Mouse (Mus musculus): ENCODE measurements around the gene Frmd8. TPM values are rescaled to one million over a fixed set of nuclear protein-coding genes. Genes with fewer than 3 reads are reported as not detected.

Gene Frmd8
- polyA plus RNA-seq, 1 experiment from 2014 or later: 15.8 TPM

- H3K9ac ChIP-seq (replicated peaks; ENCODE audit: low read length): no peak overlapping the region
- 70% methylated on average over 10 of the region's 10 CpGs for WGBS
- H3K27ac ChIP-seq (replicated peaks; ENCODE audit: low read depth, low read length): no peak overlapping the region
- DNase-seq (ENCODE audit: low spot score) (no peak), ATAC-seq (replicated peaks; ENCODE audit: insufficient number of reproducible peaks, low FRiP score, low TSS enrichment, low read depth) (no peak)
- H3K36me3 ChIP-seq (replicated peaks; ENCODE audit: control insufficient read depth, insufficient read depth, low read depth, low read length): no peaks in the 10 kb centered on the region
- H3K4me1 ChIP-seq (ENCODE audit: control insufficient read depth, insufficient read depth, low read length): no peaks in the 10 kb centered on the region
- no peaks in the 10 kb centered on the region for H3K27me3 ChIP-seq (ENCODE audit: control insufficient read depth, insufficient read depth, low read length)
- H3K4me3 ChIP-seq (ENCODE audit: low read depth, low read length): no peak overlapping the region
- no peaks in the 10 kb centered on the region for H3K9me3 ChIP-seq (replicated peaks; ENCODE audit: control insufficient read depth, low read length)
- H3K4me2 ChIP-seq (ENCODE audit: low read depth, low read length): no peak overlapping the region
Measured at GRCm38 (mm10) chr19:5836941-5837572, 38.0 kb downstream of the Frmd8 start.

DNA sequence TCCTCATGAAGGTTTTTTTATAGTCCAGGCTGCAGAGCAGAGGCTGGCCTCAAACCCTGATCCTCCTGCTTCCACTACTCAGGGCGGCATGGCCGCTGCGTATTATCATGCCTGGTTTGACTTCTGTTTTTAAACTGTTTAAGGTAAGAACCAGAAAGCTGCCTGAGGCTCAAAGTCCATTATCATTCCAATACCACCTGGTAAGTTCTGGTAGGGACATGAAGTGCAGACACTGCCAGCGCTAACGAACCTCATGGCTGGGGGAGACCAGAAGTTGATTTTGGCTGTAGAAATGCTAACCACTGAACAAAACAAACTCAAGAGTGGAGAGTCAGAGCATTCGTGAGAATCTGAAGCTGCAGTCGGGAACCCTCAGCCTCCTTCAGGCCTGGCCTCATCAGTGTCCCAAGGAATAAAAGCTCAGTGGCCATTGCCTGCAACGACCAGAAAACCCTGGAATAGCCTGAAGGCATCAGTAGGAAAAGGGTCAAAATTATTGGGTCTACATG is 39.1 kb downstream of the Frmd8 start:
- WGBS: 78% methylated on average over 8 of the region's 8 CpGs
- no peaks in the 10 kb centered on the region for H3K4me1 ChIP-seq (ENCODE audit: control insufficient read depth, insufficient read depth, low read length)
- no peak overlapping the region for H3K4me2 ChIP-seq (ENCODE audit: low read depth, low read length)
- no peaks in the 10 kb centered on the region for H3K36me3 ChIP-seq (replicated peaks; ENCODE audit: control insufficient read depth, insufficient read depth, low read depth, low read length)
- no peak overlapping the region for H3K9ac ChIP-seq (replicated peaks; ENCODE audit: low read length)
- DNase-seq (ENCODE audit: low spot score) (no peak), ATAC-seq (replicated peaks; ENCODE audit: insufficient number of reproducible peaks, low FRiP score, low TSS enrichment, low read depth) (no peak)
- no peaks in the 10 kb centered on the region for H3K9me3 ChIP-seq (replicated peaks; ENCODE audit: control insufficient read depth, low read length)
- H3K27me3 ChIP-seq (ENCODE audit: control insufficient read depth, insufficient read depth, low read length): no peaks in the 10 kb centered on the region
- H3K4me3 ChIP-seq (ENCODE audit: low read depth, low read length): no peak overlapping the region
- H3K27ac ChIP-seq (replicated peaks; ENCODE audit: low read depth, low read length): no peak overlapping the region

- DNase-seq (ENCODE audit: low spot score): no peak
- 90% methylated on average over 10 of the region's 10 CpGs for WGBS
- no peak for ATAC-seq (replicated peaks; ENCODE audit: insufficient number of reproducible peaks, low FRiP score, low TSS enrichment, low read depth)
Measured at GRCm38 (mm10) chr19:5835054-5835921, 39.8 kb downstream of the Frmd8 start.

DNA sequence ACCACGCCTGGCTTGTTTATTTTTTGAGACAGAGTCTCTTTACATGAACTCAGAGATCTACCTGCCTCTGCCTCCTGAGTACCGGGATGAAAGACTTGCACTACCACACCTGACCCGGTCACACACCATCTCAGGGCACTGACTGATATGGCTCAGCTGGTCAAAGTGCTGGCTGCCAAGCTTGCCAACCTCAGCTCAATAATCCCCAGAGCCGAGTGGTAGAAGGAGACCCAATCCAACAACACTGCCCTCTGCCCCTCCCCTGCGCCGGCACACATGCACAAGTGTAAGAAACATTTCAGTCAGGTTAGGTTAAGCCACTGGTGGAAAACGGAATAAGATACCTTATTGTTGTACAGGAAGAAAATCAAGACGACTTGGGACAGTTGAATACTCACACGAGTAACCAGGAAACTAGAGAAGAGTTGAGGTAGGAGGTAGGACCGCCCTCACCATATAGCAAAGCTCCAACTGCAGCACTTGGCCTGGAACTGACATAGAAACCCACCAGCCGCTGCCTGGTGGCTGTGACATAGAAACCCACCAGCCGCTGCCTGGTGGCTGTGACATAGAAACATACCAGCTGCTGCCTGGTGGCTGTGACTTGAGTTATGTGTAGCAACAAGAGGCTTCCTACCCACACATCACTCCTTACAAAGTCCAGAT is 40.7 kb downstream of the Frmd8 start:
- H3K9me3 ChIP-seq (replicated peaks; ENCODE audit: control insufficient read depth, low read length): no peaks in the 10 kb centered on the region
- no peak for DNase-seq (ENCODE audit: low spot score)
- H3K4me3 ChIP-seq (ENCODE audit: low read depth, low read length): no peak overlapping the region
- H3K27me3 ChIP-seq (ENCODE audit: control insufficient read depth, insufficient read depth, low read length): no peaks in the 10 kb centered on the region
- H3K36me3 ChIP-seq (replicated peaks; ENCODE audit: control insufficient read depth, insufficient read depth, low read depth, low read length): no peaks in the 10 kb centered on the region
- H3K27ac ChIP-seq (replicated peaks; ENCODE audit: low read depth, low read length): no peak overlapping the region
- no peak overlapping the region for H3K4me2 ChIP-seq (ENCODE audit: low read depth, low read length)
- no peak overlapping the region for H3K9ac ChIP-seq (replicated peaks; ENCODE audit: low read length)
- H3K4me1 ChIP-seq (ENCODE audit: control insufficient read depth, insufficient read depth, low read length): no peaks in the 10 kb centered on the region
- ATAC-seq (replicated peaks; ENCODE audit: insufficient number of reproducible peaks, low FRiP score, low TSS enrichment, low read depth): no peak
- 89% methylated on average over 12 of the region's 12 CpGs for WGBS

More at GRCm38 (mm10) chr19:5835054-5835921, 39.8 kb downstream of the Frmd8 start:
- H3K27ac ChIP-seq (replicated peaks; ENCODE audit: low read depth, low read length): no peak overlapping the region
- no peaks in the 10 kb centered on the region for H3K4me1 ChIP-seq (ENCODE audit: control insufficient read depth, insufficient read depth, low read length)
- H3K4me3 ChIP-seq (ENCODE audit: low read depth, low read length): no peak overlapping the region
- no peak overlapping the region for H3K4me2 ChIP-seq (ENCODE audit: low read depth, low read length)
- no peaks in the 10 kb centered on the region for H3K9me3 ChIP-seq (replicated peaks; ENCODE audit: control insufficient read depth, low read length)
- no peaks in the 10 kb centered on the region for H3K36me3 ChIP-seq (replicated peaks; ENCODE audit: control insufficient read depth, insufficient read depth, low read depth, low read length)
- no peak overlapping the region for H3K9ac ChIP-seq (replicated peaks; ENCODE audit: low read length)
- H3K27me3 ChIP-seq (ENCODE audit: control insufficient read depth, insufficient read depth, low read length): no peaks in the 10 kb centered on the region

DNA sequence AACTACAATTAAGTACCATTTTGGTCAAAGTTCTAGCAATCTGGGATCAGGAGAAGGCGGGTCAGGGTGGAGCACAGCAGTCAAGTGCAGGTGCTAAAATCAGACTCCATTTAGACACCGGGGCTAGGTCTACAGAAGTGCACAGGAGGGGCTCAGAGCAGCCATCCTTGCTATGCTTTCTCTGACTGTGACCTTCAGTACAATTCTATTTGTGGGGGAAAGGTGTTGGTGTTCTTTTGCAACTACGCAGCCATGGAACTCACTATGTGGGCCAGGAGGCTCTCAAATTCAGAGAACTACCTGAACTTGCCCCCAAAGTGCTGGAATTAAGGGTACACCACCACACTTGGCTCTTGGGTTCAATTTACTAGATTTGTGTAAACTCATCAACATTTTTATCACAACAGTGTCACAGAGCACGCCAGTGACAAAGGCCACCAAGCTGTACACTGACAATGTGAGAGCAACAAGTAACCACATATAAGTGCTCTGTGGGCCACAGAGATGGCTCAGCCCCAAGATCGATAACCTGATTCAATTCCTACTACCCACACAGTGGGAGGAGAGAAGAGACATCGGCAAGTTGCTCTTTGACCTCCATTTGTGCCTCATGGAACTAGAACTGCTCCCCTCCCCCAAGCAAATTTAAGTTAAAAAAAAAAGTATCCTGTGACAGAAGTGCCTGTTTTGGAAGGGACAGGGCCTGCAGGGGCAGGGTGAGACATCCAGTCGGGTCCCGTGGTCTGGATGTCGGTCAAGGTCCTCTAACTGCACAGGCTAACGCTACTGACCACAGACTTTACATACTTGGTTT is 41.6 kb downstream of the Frmd8 start:
- Histone ChIP-seq H3K27ac (replicated peaks; ENCODE audit: low read depth, low read length) (no peak overlapping the region), H3K4me1 (ENCODE audit: control insufficient read depth, insufficient read depth, low read length) (no peaks in the 10 kb centered on the region), H3K4me2 (ENCODE audit: low read depth, low read length) (no peak overlapping the region), H3K9ac (replicated peaks; ENCODE audit: low read length) (no peak overlapping the region), H3K27me3 (ENCODE audit: control insufficient read depth, insufficient read depth, low read length) (no peaks in the 10 kb centered on the region), H3K9me3 (replicated peaks; ENCODE audit: control insufficient read depth, low read length) (no peaks in the 10 kb centered on the region), H3K36me3 (replicated peaks; ENCODE audit: control insufficient read depth, insufficient read depth, low read depth, low read length) (no peaks in the 10 kb centered on the region), H3K4me3 (ENCODE audit: low read depth, low read length) (no peak overlapping the region)
- DNase-seq (ENCODE audit: low spot score): no peak
- 83% methylated on average over 10 of the region's 10 CpGs for WGBS
- ATAC-seq (replicated peaks; ENCODE audit: insufficient number of reproducible peaks, low FRiP score, low TSS enrichment, low read depth): no peak

DNA sequence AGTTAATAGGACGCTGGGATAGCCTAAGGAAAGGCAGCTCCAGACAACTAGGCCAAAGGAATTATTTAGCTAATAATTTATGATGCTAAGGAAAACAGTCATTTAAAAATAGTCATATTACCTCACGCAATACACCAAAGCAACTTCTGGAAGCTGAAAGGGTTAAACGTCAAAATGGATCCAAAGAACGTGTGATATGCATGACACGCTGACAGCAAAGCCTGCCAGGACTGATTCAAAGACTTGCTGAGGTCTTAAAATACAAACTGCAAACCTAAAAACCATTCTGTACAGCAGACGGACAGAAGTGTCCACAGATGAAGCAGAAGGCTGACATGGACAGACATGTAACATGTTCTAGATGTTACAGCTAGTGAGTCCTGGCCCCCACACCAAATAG is 42.7 kb downstream of the Frmd8 start:
- DNase-seq (ENCODE audit: low spot score) (no peak), ATAC-seq (replicated peaks; ENCODE audit: insufficient number of reproducible peaks, low FRiP score, low TSS enrichment, low read depth) (no peak)
- H3K9me3 ChIP-seq (replicated peaks; ENCODE audit: control insufficient read depth, low read length): no peaks in the 10 kb centered on the region
- H3K27ac ChIP-seq (replicated peaks; ENCODE audit: low read depth, low read length): no peak overlapping the region
- 73% methylated on average over 6 of the region's 6 CpGs for WGBS
- no peaks in the 10 kb centered on the region for H3K4me1 ChIP-seq (ENCODE audit: control insufficient read depth, insufficient read depth, low read length)
- H3K4me3 ChIP-seq (ENCODE audit: low read depth, low read length): no peak overlapping the region
- no peaks in the 10 kb centered on the region for H3K36me3 ChIP-seq (replicated peaks; ENCODE audit: control insufficient read depth, insufficient read depth, low read depth, low read length)
- H3K9ac ChIP-seq (replicated peaks; ENCODE audit: low read length): no peak overlapping the region
- no peaks in the 10 kb centered on the region for H3K27me3 ChIP-seq (ENCODE audit: control insufficient read depth, insufficient read depth, low read length)
- no peak overlapping the region for H3K4me2 ChIP-seq (ENCODE audit: low read depth, low read length)

GRCm38 (mm10) chr19:5831958-5832320 is 43.1 kb downstream of the Frmd8 start:
- no peak for ATAC-seq (replicated peaks; ENCODE audit: insufficient number of reproducible peaks, low FRiP score, low TSS enrichment, low read depth)
- no peak overlapping the region for H3K4me2 ChIP-seq (ENCODE audit: low read depth, low read length)

More at GRCm38 (mm10) chr19:5831958-5832320, 43.1 kb downstream of the Frmd8 start:
- no peak for DNase-seq (ENCODE audit: low spot score)
- WGBS: 87% methylated on average over 4 of the region's 4 CpGs
- H3K9me3 ChIP-seq (replicated peaks; ENCODE audit: control insufficient read depth, low read length): no peaks in the 10 kb centered on the region
- H3K27ac ChIP-seq (replicated peaks; ENCODE audit: low read depth, low read length): no peak overlapping the region
- H3K36me3 ChIP-seq (replicated peaks; ENCODE audit: control insufficient read depth, insufficient read depth, low read depth, low read length): no peaks in the 10 kb centered on the region
- H3K4me1 ChIP-seq (ENCODE audit: control insufficient read depth, insufficient read depth, low read length): no peaks in the 10 kb centered on the region
- H3K4me3 ChIP-seq (ENCODE audit: low read depth, low read length): no peak overlapping the region
- no peak overlapping the region for H3K9ac ChIP-seq (replicated peaks; ENCODE audit: low read length)
- no peaks in the 10 kb centered on the region for H3K27me3 ChIP-seq (ENCODE audit: control insufficient read depth, insufficient read depth, low read length)

Data from embryonic facial prominence, embryonic 11.5 days (tissue).